Mouse (Mus musculus) erythroblast, embryonic 14.5 days (primary cell): ENCODE data around the gene Pimreg. TPM values are rescaled to one million over a fixed set of nuclear protein-coding genes. Genes with fewer than 3 reads are reported as not detected.

ENCODE experiments used
- H3K27me3 ChIP-seq: 2 replicates; pipeline ENCODE4 v1.6.1; 2012; ENCODE audit warnings: inconsistent platforms; ENCODE audit not compliant: control insufficient read depth
- H3K36me3 ChIP-seq: 2 replicates; pipeline ENCODE4 v1.6.1; 2012; ENCODE audit warnings: mild to moderate bottlenecking, inconsistent platforms; ENCODE audit not compliant: control insufficient read depth
- H3K4me1 ChIP-seq: 2 replicates; pipeline ENCODE4 v1.6.1; 2012; ENCODE audit warnings: inconsistent platforms; ENCODE audit not compliant: control insufficient read depth
- H3K4me3 ChIP-seq: replicated peaks from 2 replicates; pipeline ENCODE3; 2012; ENCODE audit warnings: moderate library complexity, mild to moderate bottlenecking, inconsistent platforms
- H3K9me3 ChIP-seq: 2 replicates; pipeline ENCODE4 v1.6.1; 2012; ENCODE audit warnings: low read length, inconsistent platforms, mixed read lengths; ENCODE audit not compliant: control insufficient read depth
- GATA1 ChIP-seq: IDR thresholded peaks from 2 replicates; pipeline ENCODE4 v1.6.1; 2012; ENCODE audit warnings: low read length, inconsistent platforms, mixed read lengths
- TAL1 ChIP-seq: IDR thresholded peaks from 3 replicates; pipeline ENCODE4 v1.6.1; 2012; ENCODE audit warnings: low read length, inconsistent platforms, mixed read lengths
- polyA plus RNA-seq: library from polyadenylated mRNA; stranded (reverse); fragments of >175 nt; gene quantifications from 2 replicates; pipeline ENCODE4 v1.2.3, GENCODE M21; 2012

The Pimreg gene
- polyA plus RNA-seq, 1 experiment: 0.17 TPM

GRCm38 (mm10) chr11:72095994-72096393 is 54.2 kb downstream of the Pimreg start:
- no peaks in the 10 kb centered on the region for H3K27me3 ChIP-seq
- H3K4me3 ChIP-seq: no peak overlapping the region
- TF ChIP-seq GATA1 (no peak), TAL1 (no peak)
- H3K4me1 ChIP-seq: no peaks in the 10 kb centered on the region
- no peaks in the 10 kb centered on the region for H3K36me3 ChIP-seq
- H3K9me3 ChIP-seq: no peaks in the 10 kb centered on the region

Other genes starting within 250 kb of the Pimreg start
- 0.02 TPM in 2 replicates for gene Aipl1, start 4.5 kb upstream of the Pimreg start, polyA plus RNA-seq
- not detected in 2 replicates for gene Pitpnm3, start 93.7 kb downstream of the Pimreg start, polyA plus RNA-seq
- 0.02 and 0.03 TPM in 2 replicates for gene Gm43951, start 164.8 kb downstream of the Pimreg start, polyA plus RNA-seq
- gene 4933427D14Rik, start 165.4 kb downstream of the Pimreg start, polyA plus RNA-seq: 0.05 and 0.09 TPM in 2 replicates
- 2.1 and 3.2 TPM in 2 replicates for gene Txndc17, start 165.5 kb downstream of the Pimreg start, polyA plus RNA-seq
- 0.09 and 0.14 TPM in 2 replicates for gene Med31, start 173.6 kb downstream of the Pimreg start, polyA plus RNA-seq
- gene Slc13a5, start 225.2 kb downstream of the Pimreg start, polyA plus RNA-seq: not detected in 2 replicates